Mouse (Mus musculus): ENCODE measurements around the gene Olfr767. TPM values are rescaled to one million over a fixed set of nuclear protein-coding genes. Genes with fewer than 3 reads are reported as not detected.
"Not testable (repeated sequence)": the region's sequence is repeated elsewhere in the genome, so short reads cannot be mapped to it uniquely, and the experiment has no call there.

Gene Olfr767
- total RNA-seq (2021) = not detected
- long read RNA-seq = 0 reads

DNA sequence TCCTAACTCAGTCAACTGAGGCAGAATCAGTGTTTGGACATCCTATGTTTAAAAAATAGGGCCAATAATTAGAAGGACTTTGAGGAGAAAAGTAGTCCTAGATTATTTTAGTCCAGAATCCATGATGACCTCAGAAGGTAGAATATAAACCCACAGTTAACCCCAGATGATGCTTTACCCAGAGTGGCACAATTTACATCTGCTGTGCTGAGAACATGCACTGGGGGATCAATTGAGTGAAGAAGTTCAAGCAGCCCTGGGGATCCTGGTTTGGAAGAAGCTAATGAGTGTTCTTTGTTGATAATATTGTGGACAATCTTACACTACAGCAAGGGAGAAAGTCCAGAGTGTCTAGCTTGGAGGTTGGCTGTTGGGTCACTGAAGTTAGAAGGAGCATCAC lies at the start of gene Olfr767:
Olfr767 (minus strand) TSS at position 101 of the 400 bp plus-strand sequence.
- not testable (repeated sequence) for DNase-seq (ENCODE audit: low spot score in 2 of 2)

GRCm38 (mm10) chr10:129117761-129118160 lies 35.1 kb upstream of the Olfr767 start, which contains the start of gene Olfr769:
TSS of gene Olfr769 (minus strand) at chr10:129117861.
- no peak for DNase-seq (ENCODE audit: low spot score in 2 of 2)

- DNase-seq (ENCODE audit: low spot score in 2 of 2) = no peak
Observed at GRCm38 (mm10) chr10:129115146-129115545, 32.4 kb upstream of the Olfr767 start.

DNA sequence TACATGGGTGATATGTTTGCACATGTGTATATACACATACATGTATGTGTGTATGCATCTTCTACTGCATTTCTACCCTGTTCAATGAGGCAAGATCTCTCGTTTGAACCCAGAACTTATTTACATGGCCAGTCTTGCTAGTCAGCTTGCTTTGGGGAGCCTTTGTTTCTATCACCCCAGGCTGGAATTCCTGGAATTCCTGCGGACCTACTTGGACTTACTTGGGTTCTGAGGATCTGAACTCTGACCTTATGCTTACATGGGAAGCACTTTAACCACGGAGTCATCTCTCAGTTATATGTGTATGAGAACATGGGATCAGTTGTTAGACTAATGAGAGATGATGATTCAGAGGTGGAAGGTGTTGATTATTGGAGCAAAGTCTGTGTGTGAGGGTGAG lies 18.5 kb upstream of the Olfr767 start:
- DNase-seq (ENCODE audit: low spot score in 2 of 2) = no peak

- no peak for DNase-seq (ENCODE audit: low spot score in 2 of 2)
Observed at GRCm38 (mm10) chr10:129099275-129099674, 16.6 kb upstream of the Olfr767 start, which contains the start of gene Olfr768. TSS of gene Olfr768 (minus strand) at chr10:129099375.

- no peak for DNase-seq (ENCODE audit: low spot score in 2 of 2)
Observed at GRCm38 (mm10) chr10:129068877-129069276, 13.8 kb downstream of the Olfr767 start, which contains the start of gene Olfr766-ps1. TSS of gene Olfr766-ps1 (minus strand) at chr10:129068977.

- DNase-seq (ENCODE audit: low spot score in 2 of 2) = not testable (repeated sequence)
Observed at GRCm38 (mm10) chr10:129049898-129050297, 32.8 kb downstream of the Olfr767 start, which contains the start of gene Olfr765. TSS of gene Olfr765 (minus strand) at chr10:129049998.

DNA sequence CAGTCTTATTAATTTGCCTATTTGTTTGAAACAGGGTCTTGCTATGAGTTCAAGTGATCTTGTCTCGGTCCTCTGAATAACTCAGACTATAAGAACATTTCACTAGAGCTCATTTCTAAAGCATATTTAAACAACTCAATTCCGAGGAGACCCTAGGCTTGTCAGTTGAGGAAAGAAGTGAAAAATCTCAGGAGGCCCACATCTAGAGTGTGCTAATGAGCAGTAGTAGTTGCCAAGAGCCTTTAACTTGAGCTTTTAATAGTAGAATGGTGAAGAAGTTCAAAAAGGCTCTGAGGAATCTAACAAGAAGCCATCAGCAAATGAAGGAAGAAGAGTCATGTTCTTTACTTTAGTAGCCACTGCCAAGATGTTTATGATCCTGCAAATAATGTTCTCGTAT lies 42.9 kb downstream of the Olfr767 start, which contains the start of gene Olfr764-ps1:
Olfr764-ps1 (minus strand) TSS at position 101 of the 400 bp plus-strand sequence.
- DNase-seq (ENCODE audit: low spot score in 2 of 2) = no peak

DNA sequence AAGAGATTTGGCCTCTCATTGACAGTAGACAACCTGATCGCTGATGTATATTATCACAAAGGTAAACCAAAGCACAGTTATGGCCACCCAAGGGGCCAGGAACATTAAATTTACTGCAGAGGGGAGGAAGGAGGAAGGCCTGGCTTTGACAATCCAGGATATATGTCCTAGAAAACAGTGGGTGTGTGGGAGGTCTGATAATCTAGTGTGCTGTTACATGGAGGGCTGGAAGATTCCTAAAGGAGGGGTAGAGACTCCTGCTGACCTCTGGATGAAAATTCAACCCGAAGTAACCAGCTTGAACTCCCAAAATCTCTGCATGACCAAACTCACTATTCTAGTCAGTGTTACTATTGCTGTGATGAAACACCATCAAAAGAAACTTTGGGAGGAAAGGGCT lies 54.4 kb downstream of the Olfr767 start:
- no peak for DNase-seq (ENCODE audit: low spot score in 2 of 2)

DNA sequence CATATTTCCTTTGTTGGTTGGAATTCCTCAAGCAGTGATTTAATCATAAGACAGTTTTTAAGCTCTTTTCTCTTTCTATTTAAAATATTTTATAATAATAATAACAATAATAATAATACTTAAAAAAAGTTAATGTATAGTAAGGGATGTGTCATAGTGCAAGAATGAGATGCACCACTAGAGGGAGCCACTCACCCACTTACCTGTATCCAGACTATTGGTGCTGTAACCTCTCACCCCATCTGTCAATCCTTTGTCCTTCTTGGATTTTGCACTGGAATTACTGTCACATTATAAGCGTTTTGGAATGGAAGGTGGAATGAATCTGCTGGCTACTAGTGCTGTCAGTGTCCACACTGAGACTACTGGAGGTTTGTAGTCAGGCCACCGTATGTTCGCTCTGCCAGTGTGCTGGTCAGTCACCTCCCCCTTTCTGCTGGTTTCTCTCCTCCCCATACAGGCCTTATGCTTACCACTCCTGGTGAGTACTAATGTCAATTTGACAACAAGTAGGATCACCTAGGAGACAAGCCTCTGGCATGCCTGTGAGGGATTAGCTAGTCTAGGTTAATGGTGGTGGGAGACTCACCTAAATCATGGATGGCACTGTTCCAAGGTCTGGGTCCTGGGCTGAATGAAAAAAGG lies 56.6 kb downstream of the Olfr767 start:
- DNase-seq (ENCODE audit: low spot score in 2 of 2) = peak in 1 of 2 experiments; percentile 32

Other genes starting within 250 kb of the Olfr767 start
- gene Gdf11, start 191.2 kb downstream of the Olfr767 start, total RNA-seq (2021) = 10 to 100 TPM; 18.2 to 18.9 TPM
- gene Cd63, start 181.9 kb downstream of the Olfr767 start, total RNA-seq (2021) = 10 to 100 TPM; 74.2 to 79.4 TPM
- gene Rdh5, start 160.0 kb downstream of the Olfr767 start, total RNA-seq (2021) = 1 to 10 TPM; 7.1 to 8.1 TPM
- 10 to 100 TPM; 94.9 to 98.7 TPM for gene Bloc1s1, start 158.9 kb downstream of the Olfr767 start, total RNA-seq (2021)
- 10 to 100 TPM; 29.7 to 30.0 TPM for gene Itga7, start 149.1 kb downstream of the Olfr767 start, total RNA-seq (2021)
- not detected for gene Mettl7b, start 121.9 kb downstream of the Olfr767 start, total RNA-seq (2021)
- gene Olfr9, start 93.5 kb downstream of the Olfr767 start, total RNA-seq (2021) = not detected
- not detected for gene Olfr763, start 72.1 kb downstream of the Olfr767 start, total RNA-seq (2021)
- not detected for gene Olfr764-ps1, start 43.0 kb downstream of the Olfr767 start, total RNA-seq (2021)
- gene Olfr765, start 32.9 kb downstream of the Olfr767 start, total RNA-seq (2021) = not detected
- gene Olfr766-ps1, start 13.9 kb downstream of the Olfr767 start, total RNA-seq (2021) = not detected
- not detected for gene Olfr768, start 16.5 kb upstream of the Olfr767 start, total RNA-seq (2021)
- not detected for gene Olfr769, start 35.0 kb upstream of the Olfr767 start, total RNA-seq (2021)
- gene Olfr770, start 56.1 kb upstream of the Olfr767 start, total RNA-seq (2021) = not detected
- gene Olfr771, start 81.8 kb upstream of the Olfr767 start, total RNA-seq (2021) = not detected
- not detected for gene Olfr772, start 95.0 kb upstream of the Olfr767 start, total RNA-seq (2021)
- not detected for gene Olfr773, start 104.5 kb upstream of the Olfr767 start, total RNA-seq (2021)
- gene Olfr774, start 153.3 kb upstream of the Olfr767 start, total RNA-seq (2021) = not detected
- gene Olfr775, start 165.5 kb upstream of the Olfr767 start, total RNA-seq (2021) = not detected
- not detected for gene Olfr776, start 176.2 kb upstream of the Olfr767 start, total RNA-seq (2021)
- gene Olfr777, start 188.6 kb upstream of the Olfr767 start, total RNA-seq (2021) = not detected
- not detected for gene Olfr780, start 235.2 kb upstream of the Olfr767 start, total RNA-seq (2021)
- gene Olfr781, start 245.9 kb upstream of the Olfr767 start, total RNA-seq (2021) = not detected

Measured in layer of hippocampus, adult 18-20 months (tissue).